Mouse (Mus musculus) adipocyte (in vitro differentiated cells): ENCODE measurements at regions not wholly inside any gene's neighbourhood (a gene's known extent, or its start where the extent isn't known, plus 50 kb on each side); places are given as distances from the start of the nearest gene placed in this dataset.
A peak's percentile ranks its signal among the peaks of the same experiment; 100 is the strongest.

Source experiments
- DNase-seq: peaks from one replicate; pipeline ENCODE4 v3.0.0-alpha.2; 2016; ENCODE audit warnings: low spot score

GRCm38 (mm10) chr17:88116321-88116720 lies 51.2 kb upstream of the Fbxo11 start:
- no peak for DNase-seq

GRCm38 (mm10) chr17:88118714-88119113 lies 53.6 kb upstream of the Fbxo11 start:
- DNase-seq = no peak

- peak; percentile 41 for DNase-seq
Observed at GRCm38 (mm10) chr17:88123711-88124110, 58.6 kb upstream of the Fbxo11 start.

GRCm38 (mm10) chr17:88127126-88127525 lies 62.0 kb upstream of the Fbxo11 start:
- peak; percentile 16 for DNase-seq

GRCm38 (mm10) chr17:88131297-88131696 lies 66.2 kb upstream of the Fbxo11 start:
- DNase-seq = no peak

GRCm38 (mm10) chr17:88131980-88132379 lies 66.9 kb upstream of the Fbxo11 start:
- DNase-seq = peak; percentile 91

GRCm38 (mm10) chr17:88132601-88133346 lies 67.7 kb upstream of the Fbxo11 start:
- peak; percentile 76 for DNase-seq

- DNase-seq = no peak
Observed at GRCm38 (mm10) chr17:88134546-88134945, 69.5 kb upstream of the Fbxo11 start.

- no peak for DNase-seq
Observed at GRCm38 (mm10) chr17:88141538-88141937, 76.4 kb upstream of the Fbxo11 start.

GRCm38 (mm10) chr17:88142003-88142402 lies 76.9 kb upstream of the Fbxo11 start:
- no peak for DNase-seq

- DNase-seq = no peak
Observed at GRCm38 (mm10) chr17:88142809-88143208, 77.7 kb upstream of the Fbxo11 start.

- DNase-seq = no peak
Observed at GRCm38 (mm10) chr17:88143378-88143943, 78.4 kb upstream of the Fbxo11 start.

GRCm38 (mm10) chr17:88158550-88158949 lies 93.5 kb upstream of the Fbxo11 start:
- no peak for DNase-seq

- DNase-seq = no peak
Observed at GRCm38 (mm10) chr17:88159212-88159668, 94.1 kb upstream of the Fbxo11 start.

GRCm38 (mm10) chr17:88159851-88160676 lies 95.0 kb upstream of the Fbxo11 start:
- DNase-seq = no peak

GRCm38 (mm10) chr17:88160677-88161001 lies 95.5 kb upstream of the Fbxo11 start:
- no peak for DNase-seq

GRCm38 (mm10) chr17:88161766-88162165 lies 96.7 kb upstream of the Fbxo11 start:
- no peak for DNase-seq

- no peak for DNase-seq
Observed at GRCm38 (mm10) chr17:88164805-88165204, 99.7 kb upstream of the Fbxo11 start.

- no peak for DNase-seq
Observed at GRCm38 (mm10) chr17:88165811-88166210, 100.7 kb upstream of the Fbxo11 start.

GRCm38 (mm10) chr17:88168262-88169096 lies 103.4 kb upstream of the Fbxo11 start:
- no peak for DNase-seq

GRCm38 (mm10) chr17:88171606-88172005 lies 106.5 kb upstream of the Fbxo11 start:
- no peak for DNase-seq
